Mouse (Mus musculus) adrenal gland, postnatal 25 days (tissue): Measurements from ENCODE around the gene Dop1b. TPM values are rescaled to one million over a fixed set of nuclear protein-coding genes. Genes with fewer than 3 reads are reported as not detected.

Experiments used
- DNase-seq: peaks from one replicate; pipeline ENCODE4 v3.0.0; 2021; ENCODE audit warnings: mixed read lengths
- total RNA-seq: library from RNA; stranded (reverse); gene quantifications from 2 replicates; pipeline ENCODE4 v1.2.3, GENCODE M21; 2021

Dop1b gene
- total RNA-seq, 1 experiment from 2014 or later, result 21.3 TPM

DNA sequence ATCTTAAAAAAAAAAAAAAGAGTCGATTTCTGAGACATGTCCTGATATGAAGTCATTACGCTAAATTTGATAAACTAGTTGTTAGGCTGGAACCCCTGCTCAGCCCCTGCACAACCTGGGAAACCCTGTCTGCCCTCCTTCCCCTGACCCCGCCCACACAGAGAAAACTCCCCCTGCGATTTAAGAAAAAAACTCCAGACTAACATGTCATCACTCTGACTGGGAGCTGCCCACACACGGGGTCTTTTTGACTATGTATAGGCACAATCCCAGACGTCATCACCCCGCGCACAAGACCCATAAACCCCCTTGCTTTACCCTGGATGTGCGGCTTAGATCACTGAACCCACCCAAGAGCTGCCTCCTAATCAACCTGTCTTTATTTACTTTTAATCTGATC, 118.4 kb downstream of the Dop1b start:
- DNase-seq, result no peak

DNA sequence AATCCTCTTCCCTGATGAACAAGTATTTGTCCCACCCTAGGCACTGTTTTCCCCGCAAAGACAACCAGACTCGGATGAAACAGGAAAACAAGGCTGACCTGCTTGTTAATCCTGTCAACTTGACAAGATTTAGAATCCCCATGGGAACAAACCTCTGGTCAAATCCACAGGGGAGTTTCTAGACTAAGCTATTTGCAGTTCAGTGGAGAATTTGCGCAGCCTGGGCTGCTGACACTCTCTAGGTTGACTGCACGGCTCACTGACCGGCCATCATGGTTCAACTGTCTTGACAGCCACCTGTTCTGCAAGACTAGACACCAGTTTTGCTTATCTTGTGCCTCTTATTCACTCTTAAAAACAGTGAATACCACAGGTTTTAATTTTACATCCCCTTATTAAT, 119.2 kb downstream of the Dop1b start:
- no peak for DNase-seq

DNA sequence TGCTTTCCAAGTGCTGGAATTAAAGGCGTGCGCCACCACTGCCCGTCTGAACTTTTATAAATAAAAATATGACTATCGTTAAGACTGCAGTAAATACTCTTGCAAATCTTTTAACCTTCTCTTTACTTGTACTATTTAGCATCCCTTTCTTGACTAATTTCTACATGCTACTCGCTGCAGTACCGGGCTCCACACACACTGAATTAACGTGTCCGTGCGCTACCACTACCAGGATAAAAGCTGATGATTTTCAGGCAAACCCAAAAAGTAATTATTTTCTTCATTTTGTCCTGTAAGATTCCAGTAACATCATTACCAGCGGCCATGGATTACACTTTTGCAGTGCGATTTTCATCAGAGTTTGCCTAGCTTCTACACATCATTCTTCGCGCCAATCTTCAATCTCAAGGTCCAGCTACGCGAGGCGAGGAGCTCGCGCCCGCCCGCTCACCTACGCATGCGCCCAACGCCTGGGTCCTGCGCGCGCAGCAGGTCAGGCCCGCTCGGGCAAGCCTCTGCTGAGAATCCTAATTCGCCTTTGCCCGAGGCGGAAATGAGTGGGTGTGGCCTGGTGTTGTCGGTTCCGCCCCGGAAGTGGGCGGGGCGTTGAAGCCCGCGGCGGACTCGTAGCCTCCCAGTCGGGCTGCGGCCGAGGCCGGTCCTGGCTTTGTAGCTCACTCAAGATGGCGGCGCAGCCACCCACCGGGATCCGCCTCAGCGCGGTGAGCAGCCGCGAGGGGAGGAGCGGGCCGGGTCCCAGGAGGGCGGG, 120.1 kb downstream of the Dop1b start, which contains the start of gene Morc3:
TSS of gene Morc3 (plus strand) at position 495 of the 769 bp plus-strand sequence.
- DNase-seq, result peak; percentile 100

DNA sequence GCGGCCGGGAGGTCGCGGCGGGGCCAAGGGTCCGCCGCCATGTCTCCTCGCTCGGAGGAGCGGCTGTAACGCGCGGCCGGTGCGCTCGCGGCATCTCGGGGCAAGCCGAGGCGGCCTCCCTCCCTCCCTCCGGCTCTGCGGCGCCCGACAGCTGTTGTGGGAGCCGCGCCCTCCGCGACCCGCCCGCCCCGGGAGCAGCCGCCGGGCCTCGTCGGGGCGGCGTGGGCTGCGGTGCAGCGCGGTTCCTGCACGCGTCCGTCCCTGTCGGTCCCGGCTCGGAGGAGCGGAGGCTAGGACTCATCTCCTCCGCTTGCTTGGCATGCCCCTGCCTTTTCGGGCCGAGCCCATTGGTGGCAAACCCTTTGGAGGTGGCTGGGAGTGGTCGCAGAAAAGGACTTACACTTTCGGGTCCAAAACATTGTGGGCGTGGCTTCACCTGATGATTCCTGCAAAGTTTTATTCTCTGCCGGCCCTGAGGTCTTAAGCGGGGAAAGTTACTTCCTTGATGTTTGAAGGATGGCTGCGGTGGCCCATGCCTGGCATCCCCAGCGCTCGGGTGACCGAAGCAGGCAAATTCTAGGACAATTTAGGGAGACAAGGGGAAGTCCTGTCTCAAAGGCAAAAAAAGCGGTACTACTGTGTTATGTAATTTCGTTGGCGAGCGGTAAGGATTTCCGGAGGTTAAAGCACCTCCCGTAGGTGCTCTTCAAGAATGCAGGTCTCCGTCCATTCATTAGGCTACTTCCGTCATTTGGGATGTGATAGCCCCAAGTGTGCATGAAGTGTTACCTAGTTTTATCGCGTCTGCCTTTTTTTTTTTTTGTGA, 121.0 kb downstream of the Dop1b start:
- no peak for DNase-seq

DNA sequence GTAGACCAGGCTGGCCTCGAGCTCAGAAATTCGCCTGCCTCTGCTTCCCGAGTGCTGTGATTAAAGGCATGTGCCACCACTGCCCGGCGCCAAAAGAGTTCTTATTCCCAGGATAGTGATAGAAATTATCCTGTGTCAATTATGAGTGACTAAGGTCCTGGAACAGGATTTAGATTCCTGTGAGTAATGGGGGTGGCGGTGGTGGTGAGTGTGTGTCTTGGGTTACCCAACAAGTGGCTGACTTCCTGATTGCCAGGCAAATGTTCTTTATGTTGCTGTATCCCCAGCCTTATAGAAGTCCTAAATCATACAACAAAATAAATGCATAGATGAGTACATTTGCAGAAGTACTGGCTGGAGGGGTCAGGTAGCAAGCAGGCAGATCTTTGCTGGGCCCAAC, 121.8 kb downstream of the Dop1b start:
- DNase-seq, result no peak

DNA sequence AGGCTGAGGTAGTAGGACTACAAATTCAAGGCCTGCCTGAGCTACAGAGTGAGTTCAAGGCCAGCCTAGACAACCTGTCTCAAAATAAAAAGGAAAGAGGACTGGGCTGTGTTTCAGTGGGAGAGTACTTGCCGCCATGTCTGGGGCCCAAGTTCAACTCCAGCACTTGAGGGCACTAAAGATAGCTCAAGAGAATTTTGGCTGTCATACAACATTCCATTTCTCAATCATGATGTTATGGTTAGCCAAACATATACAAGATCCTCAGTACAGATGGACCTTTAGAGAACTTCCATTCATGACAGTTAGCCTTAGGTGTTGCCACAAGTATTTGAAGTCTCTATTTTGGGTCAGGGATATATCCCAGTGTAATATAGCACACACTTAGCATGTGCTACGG, 122.4 kb downstream of the Dop1b start:
- no peak for DNase-seq

DNA sequence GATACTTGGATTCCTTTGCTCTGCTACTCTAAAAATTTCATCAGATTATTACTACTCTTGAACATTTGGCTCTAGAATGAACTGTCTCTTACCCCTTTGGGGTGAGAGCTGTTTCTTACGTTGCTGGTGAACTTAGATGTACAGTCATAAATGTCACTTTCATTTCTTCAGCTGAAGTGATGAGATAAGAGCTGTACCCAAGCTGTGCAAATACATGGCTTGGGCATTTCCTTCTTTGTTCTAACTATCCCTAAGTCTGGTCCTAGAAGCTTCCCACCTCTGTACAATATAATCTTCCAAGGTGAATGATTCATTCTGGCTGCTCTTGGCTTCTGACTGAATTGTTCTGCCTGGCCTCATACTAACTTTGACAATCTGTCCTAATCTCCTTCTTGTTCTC, 127.3 kb downstream of the Dop1b start:
- no peak for DNase-seq

DNA sequence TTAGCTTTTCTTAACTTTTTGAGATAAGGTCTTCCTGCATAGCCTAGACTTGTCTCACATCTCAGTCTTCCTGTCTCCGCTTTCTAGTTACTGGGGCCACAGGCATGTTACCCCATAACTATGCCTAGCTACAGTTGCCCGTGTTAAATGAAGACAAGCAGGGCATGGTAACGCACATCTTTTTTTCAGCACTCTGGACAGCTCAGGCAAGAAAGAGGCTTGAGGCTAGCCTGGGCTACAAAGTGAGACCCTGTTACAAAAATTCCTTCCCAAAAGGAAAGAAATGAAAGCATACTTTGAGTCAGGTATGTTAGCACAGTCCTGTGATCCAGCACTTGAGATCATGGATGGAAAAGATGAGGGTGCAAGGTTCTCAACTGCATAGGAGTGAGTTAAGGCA, 138.8 kb downstream of the Dop1b start:
- no peak for DNase-seq

DNA sequence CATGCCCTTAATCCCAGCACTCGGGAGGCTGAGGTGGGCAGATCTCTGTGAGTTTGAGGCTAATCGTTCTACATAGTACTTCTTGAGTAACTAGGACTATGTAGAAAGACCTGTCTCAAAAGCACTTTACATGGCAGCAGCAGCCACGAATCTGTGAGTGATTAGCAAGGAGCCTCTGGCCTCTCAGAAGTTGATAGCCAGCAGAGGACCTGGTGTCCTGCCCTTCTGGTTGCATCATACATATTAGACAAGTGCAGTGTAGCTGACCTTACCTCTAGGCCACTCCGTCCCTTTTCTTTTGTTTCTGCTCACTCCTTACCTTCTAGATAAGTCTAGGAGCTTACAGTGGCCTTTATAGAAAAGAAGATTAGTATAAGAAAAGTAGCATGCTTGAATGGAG, 148.3 kb downstream of the Dop1b start:
- DNase-seq, result no peak

Other genes with a start within 250 kb of the Dop1b start
- gene Setd4, start 107.8 kb upstream of the Dop1b start, total RNA-seq, result 8.7 and 12.5 TPM in 2 replicates
- 81.4 and 98.4 TPM in 2 replicates for gene Cbr1, start 106.1 kb upstream of the Dop1b start, total RNA-seq
- 4.6 and 6.9 TPM in 2 replicates for gene Gm5678, start 83.8 kb upstream of the Dop1b start, total RNA-seq
- 6.2 and 7.4 TPM in 2 replicates for gene Cbr3, start 28.7 kb upstream of the Dop1b start, total RNA-seq
- 35.5 and 44.5 TPM in 2 replicates for gene Morc3, start 120.2 kb downstream of the Dop1b start, total RNA-seq
- gene Chaf1b, start 172.0 kb downstream of the Dop1b start, total RNA-seq, result 6.9 and 7.2 TPM in 2 replicates